9 mouse cellular contexts compared by ENCODE assay signal in the genomic region with DNA sequence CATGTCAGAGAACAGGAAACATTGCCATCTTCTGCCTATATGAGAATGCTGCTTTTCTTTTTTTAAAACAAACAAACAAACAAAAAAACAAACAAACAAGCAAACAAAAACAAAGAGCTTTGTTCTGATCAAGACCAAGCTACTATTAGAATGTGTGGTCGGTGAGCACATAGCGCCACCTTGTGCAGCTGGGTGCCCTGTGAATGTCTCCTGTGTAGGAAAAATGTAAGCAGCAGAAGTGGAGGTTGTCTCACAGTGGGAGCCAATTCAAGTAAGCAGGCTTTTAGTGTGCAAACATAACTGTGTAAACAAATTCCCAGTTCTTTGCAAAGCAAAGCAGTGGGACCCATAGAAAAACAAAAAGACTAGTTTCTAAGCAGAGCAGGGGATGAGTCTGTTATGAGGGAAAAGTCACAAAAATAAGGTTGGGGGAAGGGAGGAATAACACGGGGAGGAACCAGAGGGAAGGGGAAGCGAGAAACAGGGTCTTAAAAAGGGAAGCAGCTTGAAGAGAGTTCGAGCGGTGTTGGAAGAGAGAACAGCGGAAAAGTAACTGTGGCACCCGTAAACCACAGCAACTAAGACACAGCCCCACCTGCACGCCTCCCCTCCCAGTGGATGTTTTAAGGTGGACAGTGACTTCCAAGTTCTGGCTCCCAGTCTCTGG. TPM values are rescaled to one million over a fixed set of nuclear protein-coding genes. Genes with fewer than 3 reads are reported as not detected.
DNase-seq lines count a peak whose midpoint lies in the region; ATAC-seq and TF ChIP-seq lines count a peak whose summit lies in the region.
"Had no signal": no experiment of that assay in that cellular context is flagged by ENCODE, and none has a peak within 500 bp of the region (broad histone marks: within the 10 kb centered on the region; RNA-seq: fewer than 3 reads in every experiment).

No protein-coding gene starts in this region.

- no peaks in the 10 kb centered on the region for H3K4me1 ChIP-seq in intestine, postnatal 0 days (replicated peaks; ENCODE audit: control insufficient read depth, insufficient read depth, low read length)
- no peaks in the 10 kb centered on the region for H3K4me1 ChIP-seq in intestine, embryonic 15.5 days (replicated peaks)
- H3K4me1 ChIP-seq in E14TG2a.4 (replicated peaks; ENCODE audit: low read depth, low read length), result peaks cover 7% of the 10 kb centered on the region
- H3K4me1 ChIP-seq: embryonic facial prominence, embryonic 13.5 days had no signal

- no peak overlapping the region for H3K4me3 ChIP-seq in intestine, postnatal 0 days (ENCODE audit: low read depth, low read length)
- no peak overlapping the region for H3K4me3 ChIP-seq in intestine, embryonic 15.5 days (replicated peaks)
- no peak overlapping the region for H3K4me3 ChIP-seq in E14TG2a.4 (replicated peaks; ENCODE audit: low read length)
- H3K4me3 ChIP-seq: embryonic facial prominence, embryonic 13.5 days had no signal

- DNase-seq in left cerebral cortex, postnatal 36 days (ENCODE audit: low spot score in 2 of 2), result peak; percentile 15 to 33
- peak; percentile 19 for DNase-seq in right cerebral cortex, postnatal 4 days
- DNase-seq in natural killer cell, adult 2 months (ENCODE audit: low spot score in 2 of 2), result no peak
- DNase-seq in retina, embryonic 14.5 days (ENCODE audit: low spot score), result no peak

- H3K9me3 ChIP-seq in intestine, postnatal 0 days (ENCODE audit: control insufficient read depth), result no peaks in the 10 kb centered on the region
- H3K9me3 ChIP-seq in intestine, embryonic 15.5 days, result no peaks in the 10 kb centered on the region
- H3K9me3 ChIP-seq in E14TG2a.4 (ENCODE audit: low read length), result no peaks in the 10 kb centered on the region
- H3K9me3 ChIP-seq: embryonic facial prominence, embryonic 13.5 days had no signal

- peak; percentile 60 for TF ChIP-seq CTCF in intestine, postnatal 0 days (IDR thresholded peaks at IDR 0.05; ENCODE audit: low read depth)
- TF ChIP-seq CTCF in E14TG2a.4 (conservative IDR thresholded peaks at IDR 0.05; ENCODE audit: low read length), result peak; percentile 35

- H3K27ac ChIP-seq in intestine, postnatal 0 days (ENCODE audit: low read depth, low read length), result no peak overlapping the region
- no peak overlapping the region for H3K27ac ChIP-seq in intestine, embryonic 15.5 days
- H3K27ac ChIP-seq: embryonic facial prominence, embryonic 13.5 days had no signal

- no peak overlapping the region for H3K4me2 ChIP-seq in intestine, postnatal 0 days (replicated peaks; ENCODE audit: low read depth)
- H3K4me2 ChIP-seq in intestine, embryonic 15.5 days (replicated peaks), result no peak overlapping the region
- H3K4me2 ChIP-seq: embryonic facial prominence, embryonic 13.5 days had no signal

- intact Hi-C loops in left cerebral cortex, postnatal 36 days (cut with DNase I), result no loop called here

- no peaks in the 10 kb centered on the region for H3K27me3 ChIP-seq in intestine, postnatal 0 days (replicated peaks; ENCODE audit: control insufficient read depth, insufficient read depth, low read length)
- H3K27me3 ChIP-seq in intestine, embryonic 15.5 days (replicated peaks), result no peaks in the 10 kb centered on the region
- peaks cover 6% of the 10 kb centered on the region for H3K27me3 ChIP-seq in E14TG2a.4 (ENCODE audit: insufficient read depth, low read length)
- H3K27me3 ChIP-seq: embryonic facial prominence, embryonic 13.5 days had no signal

- no peak overlapping the region for H3K9ac ChIP-seq in intestine, postnatal 0 days (ENCODE audit: low read depth, low read length)
- no peak overlapping the region for H3K9ac ChIP-seq in intestine, embryonic 15.5 days
- H3K9ac ChIP-seq: embryonic facial prominence, embryonic 13.5 days had no signal

- 47% methylated on average over 9 of the region's 9 CpGs for WGBS in intestine, postnatal 0 days
- 57% methylated on average over 9 of the region's 9 CpGs for WGBS in intestine, embryonic 15.5 days

- H3K36me3 ChIP-seq in intestine, postnatal 0 days (ENCODE audit: control insufficient read depth, insufficient read depth), result no peaks in the 10 kb centered on the region
- H3K36me3 ChIP-seq in intestine, embryonic 15.5 days, result no peaks in the 10 kb centered on the region
- no peaks in the 10 kb centered on the region for H3K36me3 ChIP-seq in E14TG2a.4 (ENCODE audit: insufficient read depth, low read length)
- H3K36me3 ChIP-seq: embryonic facial prominence, embryonic 13.5 days had no signal

- no peak for ATAC-seq in intestine, postnatal 0 days
- no peak for ATAC-seq in intestine, embryonic 15.5 days
- peak; percentile 77 for ATAC-seq in common myeloid progenitor, adult 5-6 weeks (replicated peaks; ENCODE audit: low read depth, poor library complexity, severe bottlenecking)

RNA-seq across cellular contexts. Expression of a gene that starts 40.4 kb away (rescaled TPM):
- 0.25 and 0.43 TPM in 2 replicates for polyA plus RNA-seq in intestine, postnatal 0 days (2015; fragmentation: Nextera tagmentation; extraction: Ambion mirVana)
- not detected in 2 replicates for polyA plus RNA-seq in intestine, embryonic 15.5 days (2015; fragmentation: Nextera tagmentation; extraction: Ambion mirVana)
- not detected in 2 replicates for total RNA-seq in common myeloid progenitor, adult 5-6 weeks (2017)
- total RNA-seq in left cerebral cortex, postnatal 36 days (2021), result not detected

Comparison
In these comparisons a context has a peak if more than half of its experiments do, and no peak if none do; other contexts are left out.
1. DNase-seq: peak in left cerebral cortex, postnatal 36 days (2 of 2) and right cerebral cortex, postnatal 4 days (single experiment); none in natural killer cell, adult 2 months (0 of 2) and retina, embryonic 14.5 days (single experiment).